Mouse (Mus musculus) heart, postnatal 4 days (tissue): Measurements from ENCODE around the gene Ppm1l. TPM values are rescaled to one million over a fixed set of nuclear protein-coding genes. Genes with fewer than 3 reads are reported as not detected.

Source experiments
- DNase-seq: peaks from one replicate; pipeline ENCODE4 v3.0.0; 2021
- total RNA-seq, 2 experiments: library from RNA; stranded (reverse); gene quantifications; 2 replicates each; pipeline ENCODE4 v1.2.3; 2021

Gene Ppm1l
- 10 to 100 TPM; 23.0 to 26.1 TPM for total RNA-seq

GRCm38 (mm10) chr3:69316391-69317195 is at the start of gene Ppm1l:
TSS of gene Ppm1l (plus strand) at chr3:69316861.
- DNase-seq = peak; percentile 90

- peak; percentile 67 for DNase-seq
Measured at GRCm38 (mm10) chr3:69271812-69272211, 44.8 kb upstream of the Ppm1l start.

GRCm38 (mm10) chr3:69274018-69274663 is 42.5 kb upstream of the Ppm1l start:
- DNase-seq = no peak

GRCm38 (mm10) chr3:69274664-69275312 is 41.9 kb upstream of the Ppm1l start:
- peak; percentile 8 for DNase-seq

GRCm38 (mm10) chr3:69278648-69279047 is 38.0 kb upstream of the Ppm1l start:
- DNase-seq = no peak

GRCm38 (mm10) chr3:69282406-69282805 is 34.3 kb upstream of the Ppm1l start:
- peak; percentile 7 for DNase-seq

- DNase-seq = peak; percentile 16
Measured at GRCm38 (mm10) chr3:69283085-69283847, 33.4 kb upstream of the Ppm1l start.

GRCm38 (mm10) chr3:69289833-69290232 is 26.8 kb upstream of the Ppm1l start:
- DNase-seq = peak; percentile 20

- DNase-seq = peak; percentile 62
Measured at GRCm38 (mm10) chr3:69290294-69290693, 26.4 kb upstream of the Ppm1l start.

- DNase-seq = no peak
Measured at GRCm38 (mm10) chr3:69290844-69291243, 25.8 kb upstream of the Ppm1l start.

GRCm38 (mm10) chr3:69292628-69293027 is 24.0 kb upstream of the Ppm1l start:
- no peak for DNase-seq

- DNase-seq = no peak
Measured at GRCm38 (mm10) chr3:69296270-69296669, 20.4 kb upstream of the Ppm1l start.

GRCm38 (mm10) chr3:69300121-69300520 is 16.5 kb upstream of the Ppm1l start:
- no peak for DNase-seq

- no peak for DNase-seq
Measured at GRCm38 (mm10) chr3:69315810-69316390, 761 bp upstream of the Ppm1l start.

- DNase-seq = peak; percentile 9
Measured at GRCm38 (mm10) chr3:69317251-69318125, 827 bp downstream of the Ppm1l start.

- DNase-seq = peak; percentile 65
Measured at GRCm38 (mm10) chr3:69318131-69318951, 1.7 kb downstream of the Ppm1l start.

- no peak for DNase-seq
Measured at GRCm38 (mm10) chr3:69319061-69319720, 2.5 kb downstream of the Ppm1l start.

GRCm38 (mm10) chr3:69323982-69324381 is 7.3 kb downstream of the Ppm1l start:
- DNase-seq = peak; percentile 56

GRCm38 (mm10) chr3:69329910-69330309 is 13.2 kb downstream of the Ppm1l start:
- DNase-seq = no peak

- no peak for DNase-seq
Measured at GRCm38 (mm10) chr3:69333819-69334218, 17.2 kb downstream of the Ppm1l start.
